Mouse (Mus musculus): ENCODE data around the gene Zswim8.

Gene Zswim8

DNA sequence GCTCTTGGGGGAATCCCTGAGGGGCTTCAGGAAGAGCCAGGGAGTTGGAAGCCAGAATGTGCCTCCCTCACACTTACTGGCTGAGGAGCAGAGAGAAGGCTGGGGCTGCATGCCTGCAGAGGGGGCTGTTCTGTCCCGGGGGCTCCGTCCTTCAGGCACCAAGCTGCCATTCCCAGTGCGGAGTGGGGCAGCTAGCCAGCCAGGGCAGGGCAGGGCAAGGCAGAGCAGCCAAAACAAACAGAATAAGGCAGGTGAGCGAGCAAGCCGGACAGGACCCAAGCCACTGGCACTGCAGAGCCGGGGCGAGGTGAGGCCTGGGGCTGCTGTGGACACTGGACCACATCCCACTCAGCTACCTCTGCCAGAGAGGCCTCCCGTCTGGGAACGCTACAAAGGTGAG is 33.9 kb downstream of the Zswim8 start:
- Histone ChIP-seq H3K4me3 (replicated peaks; ENCODE audit: low read length) (no peak overlapping the region), H3K36me3 (ENCODE audit: insufficient read depth, low read length) (peaks cover 84% of the 10 kb centered on the region), H3K4me1 (replicated peaks; ENCODE audit: low read depth, low read length) (peaks cover 27% of the 10 kb centered on the region), H3K9me3 (ENCODE audit: low read length) (no peaks in the 10 kb centered on the region), H3K27me3 (ENCODE audit: insufficient read depth, low read length) (no peaks in the 10 kb centered on the region)
- TF ChIP-seq POU5F1 (IDR thresholded peaks at IDR 0.05; ENCODE audit: borderline replicate concordance, low read length): no peak
- TF ChIP-seq CTCF (conservative IDR thresholded peaks at IDR 0.05; ENCODE audit: low read length): no peak
- no peak for TF ChIP-seq NANOG (IDR thresholded peaks at IDR 0.05; ENCODE audit: borderline replicate concordance, low read length)

DNA sequence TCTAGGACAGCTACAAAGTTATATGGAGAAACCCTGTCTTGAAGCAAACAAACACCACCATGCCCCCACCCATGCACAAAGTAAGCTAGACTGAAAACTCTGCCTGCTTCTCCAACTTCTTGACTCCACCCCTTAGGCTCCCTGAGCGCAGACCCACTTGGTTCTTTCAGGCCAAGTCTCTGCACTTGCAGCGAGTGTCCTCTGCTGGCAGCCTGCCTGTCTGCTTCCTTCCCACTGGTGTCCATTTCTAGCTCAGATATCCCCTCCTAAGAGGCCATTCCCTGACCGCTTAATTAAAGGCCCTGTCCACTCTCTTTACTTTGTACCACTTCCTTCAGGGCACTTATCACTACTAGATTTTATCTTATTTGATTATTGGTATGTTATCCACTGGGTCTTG is 36.3 kb downstream of the Zswim8 start:
- Histone ChIP-seq H3K4me3 (replicated peaks; ENCODE audit: low read length) (no peak overlapping the region), H3K4me1 (replicated peaks; ENCODE audit: low read depth, low read length) (peaks cover 18% of the 10 kb centered on the region), H3K27me3 (ENCODE audit: insufficient read depth, low read length) (no peaks in the 10 kb centered on the region), H3K9me3 (ENCODE audit: low read length) (no peaks in the 10 kb centered on the region), H3K36me3 (ENCODE audit: insufficient read depth, low read length) (peaks cover 78% of the 10 kb centered on the region)
- TF ChIP-seq NANOG (IDR thresholded peaks at IDR 0.05; ENCODE audit: borderline replicate concordance, low read length) (no peak), CTCF (conservative IDR thresholded peaks at IDR 0.05; ENCODE audit: low read length) (no peak), POU5F1 (IDR thresholded peaks at IDR 0.05; ENCODE audit: borderline replicate concordance, low read length) (no peak)

DNA sequence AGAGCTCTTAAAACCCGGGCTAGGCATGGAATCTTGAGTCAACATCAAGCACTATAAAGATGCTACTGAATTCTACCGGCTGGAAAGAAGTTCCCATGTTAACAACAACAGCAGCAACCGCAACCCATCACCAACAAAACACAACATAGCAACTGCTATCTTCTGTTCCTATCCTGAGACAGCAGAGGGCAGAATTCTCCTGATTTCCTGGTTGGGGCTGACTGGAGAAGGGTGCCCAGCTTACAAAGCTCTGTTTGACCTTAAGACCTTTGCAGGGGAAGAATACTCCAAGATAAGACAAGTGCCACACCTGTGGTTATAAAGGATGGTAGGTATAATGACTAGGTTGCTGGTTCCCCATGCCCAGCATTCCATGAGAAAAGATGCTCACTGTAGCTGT is 39.6 kb downstream of the Zswim8 start:
- Histone ChIP-seq H3K9me3 (ENCODE audit: low read length) (no peaks in the 10 kb centered on the region), H3K4me3 (replicated peaks; ENCODE audit: low read length) (no peak overlapping the region), H3K4me1 (replicated peaks; ENCODE audit: low read depth, low read length) (peaks cover 8% of the 10 kb centered on the region), H3K27me3 (ENCODE audit: insufficient read depth, low read length) (no peaks in the 10 kb centered on the region), H3K36me3 (ENCODE audit: insufficient read depth, low read length) (peaks cover 55% of the 10 kb centered on the region)
- TF ChIP-seq CTCF (conservative IDR thresholded peaks at IDR 0.05; ENCODE audit: low read length) (peak; percentile 20; the same call in 1 of the 2 replicates), POU5F1 (IDR thresholded peaks at IDR 0.05; ENCODE audit: borderline replicate concordance, low read length) (no peak), NANOG (IDR thresholded peaks at IDR 0.05; ENCODE audit: borderline replicate concordance, low read length) (no peak)

- no peak overlapping the region for H3K4me3 ChIP-seq (replicated peaks; ENCODE audit: low read length)
- peaks cover 7% of the 10 kb centered on the region for H3K4me1 ChIP-seq (replicated peaks; ENCODE audit: low read depth, low read length)
- no peak for TF ChIP-seq POU5F1 (IDR thresholded peaks at IDR 0.05; ENCODE audit: borderline replicate concordance, low read length)
- no peak for TF ChIP-seq CTCF (conservative IDR thresholded peaks at IDR 0.05; ENCODE audit: low read length)
- H3K27me3 ChIP-seq (ENCODE audit: insufficient read depth, low read length): no peaks in the 10 kb centered on the region
- no peaks in the 10 kb centered on the region for H3K9me3 ChIP-seq (ENCODE audit: low read length)
- peaks cover 49% of the 10 kb centered on the region for H3K36me3 ChIP-seq (ENCODE audit: insufficient read depth, low read length)
Observed at GRCm38 (mm10) chr14:20748388-20748787, 41.0 kb downstream of the Zswim8 start.

DNA sequence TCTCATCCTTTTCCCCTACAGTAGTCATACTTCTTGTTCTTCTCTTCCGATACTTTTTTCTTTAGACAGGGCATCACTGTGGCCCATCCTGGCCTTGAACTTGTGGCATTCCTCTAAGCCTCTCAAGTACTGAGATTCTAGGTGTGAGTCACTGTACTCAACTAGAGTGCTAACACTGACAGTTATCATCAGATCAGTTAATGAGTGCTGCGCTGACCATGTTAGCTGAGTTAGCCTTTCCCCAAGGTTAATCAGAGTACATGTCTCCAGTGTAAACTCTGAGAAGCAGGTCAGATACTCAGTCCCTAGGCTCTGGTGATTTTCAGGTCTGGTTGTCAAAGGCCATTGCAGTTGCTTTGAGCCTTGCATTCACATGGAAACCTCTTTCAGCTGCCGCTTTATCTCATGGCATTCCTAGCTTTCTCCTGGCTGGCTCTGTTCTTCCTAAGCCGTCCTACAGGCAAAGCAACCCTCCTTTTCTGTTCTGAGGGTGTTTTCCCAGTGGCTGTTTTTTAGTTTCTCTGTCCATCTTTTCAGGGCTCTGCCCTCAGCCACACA is 42.2 kb downstream of the Zswim8 start:
- peaks cover 7% of the 10 kb centered on the region for H3K4me1 ChIP-seq (replicated peaks; ENCODE audit: low read depth, low read length)
- H3K27me3 ChIP-seq (ENCODE audit: insufficient read depth, low read length): no peaks in the 10 kb centered on the region
- TF ChIP-seq POU5F1 (IDR thresholded peaks at IDR 0.05; ENCODE audit: borderline replicate concordance, low read length): no peak
- TF ChIP-seq CTCF (conservative IDR thresholded peaks at IDR 0.05; ENCODE audit: low read length): no peak
- TF ChIP-seq NANOG (IDR thresholded peaks at IDR 0.05; ENCODE audit: borderline replicate concordance, low read length): no peak
- H3K36me3 ChIP-seq (ENCODE audit: insufficient read depth, low read length): peaks cover 42% of the 10 kb centered on the region
- H3K9me3 ChIP-seq (ENCODE audit: low read length): no peaks in the 10 kb centered on the region
- no peak overlapping the region for H3K4me3 ChIP-seq (replicated peaks; ENCODE audit: low read length)

DNA sequence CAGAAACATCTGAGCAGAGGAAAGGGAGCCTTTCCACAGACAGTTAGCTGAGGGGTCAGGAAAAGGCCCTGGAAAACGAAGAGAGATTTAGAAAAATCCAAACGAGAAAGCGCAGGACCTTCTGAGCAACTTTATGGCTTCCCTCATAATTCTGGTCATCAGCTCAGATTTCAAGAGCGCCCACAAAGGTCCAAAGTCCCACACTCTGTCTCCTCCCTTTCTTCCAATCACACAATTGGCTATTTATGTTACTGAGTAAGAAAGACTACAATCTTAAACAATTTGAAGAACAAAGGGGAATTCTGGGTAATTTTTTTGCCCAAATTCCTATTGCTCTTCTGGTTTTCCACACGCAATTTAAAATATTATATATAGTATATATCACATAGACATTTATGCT is 43.2 kb downstream of the Zswim8 start:
- TF ChIP-seq CTCF (conservative IDR thresholded peaks at IDR 0.05; ENCODE audit: low read length) (no peak), POU5F1 (IDR thresholded peaks at IDR 0.05; ENCODE audit: borderline replicate concordance, low read length) (no peak), NANOG (IDR thresholded peaks at IDR 0.05; ENCODE audit: borderline replicate concordance, low read length) (no peak)
- peaks cover 7% of the 10 kb centered on the region for H3K4me1 ChIP-seq (replicated peaks; ENCODE audit: low read depth, low read length)
- peaks cover 42% of the 10 kb centered on the region for H3K36me3 ChIP-seq (ENCODE audit: insufficient read depth, low read length)
- no peaks in the 10 kb centered on the region for H3K9me3 ChIP-seq (ENCODE audit: low read length)
- H3K4me3 ChIP-seq (replicated peaks; ENCODE audit: low read length): no peak overlapping the region
- H3K27me3 ChIP-seq (ENCODE audit: insufficient read depth, low read length): no peaks in the 10 kb centered on the region

DNA sequence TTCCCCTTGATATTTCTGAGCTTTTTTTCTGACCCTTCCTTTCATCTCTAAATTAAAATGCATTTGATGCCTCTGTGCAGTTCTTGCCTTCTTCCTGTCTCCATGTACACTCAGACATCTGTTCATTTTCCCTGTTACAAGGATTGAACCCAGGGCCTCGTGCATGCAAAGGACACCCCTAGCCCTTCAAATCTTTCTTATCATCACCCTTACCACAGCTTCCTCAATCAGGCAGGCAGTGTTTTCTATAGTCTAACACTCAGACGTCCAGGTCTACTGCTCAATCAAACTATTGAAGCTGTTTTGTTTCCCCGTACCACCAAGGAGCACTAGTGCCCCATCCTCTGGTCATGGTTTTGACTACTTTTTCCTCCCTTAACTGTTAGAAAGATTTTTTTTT is 46.4 kb downstream of the Zswim8 start:
- Histone ChIP-seq H3K27me3 (ENCODE audit: insufficient read depth, low read length) (no peaks in the 10 kb centered on the region), H3K4me3 (replicated peaks; ENCODE audit: low read length) (no peak overlapping the region), H3K4me1 (replicated peaks; ENCODE audit: low read depth, low read length) (peaks cover 12% of the 10 kb centered on the region), H3K36me3 (ENCODE audit: insufficient read depth, low read length) (peaks cover 60% of the 10 kb centered on the region), H3K9me3 (ENCODE audit: low read length) (no peaks in the 10 kb centered on the region)
- TF ChIP-seq POU5F1 (IDR thresholded peaks at IDR 0.05; ENCODE audit: borderline replicate concordance, low read length) (no peak), CTCF (conservative IDR thresholded peaks at IDR 0.05; ENCODE audit: low read length) (no peak), NANOG (IDR thresholded peaks at IDR 0.05; ENCODE audit: borderline replicate concordance, low read length) (no peak)

- TF ChIP-seq CTCF (conservative IDR thresholded peaks at IDR 0.05; ENCODE audit: low read length) (no peak), NANOG (IDR thresholded peaks at IDR 0.05; ENCODE audit: borderline replicate concordance, low read length) (no peak), POU5F1 (IDR thresholded peaks at IDR 0.05; ENCODE audit: borderline replicate concordance, low read length) (no peak)
- Histone ChIP-seq H3K27me3 (ENCODE audit: insufficient read depth, low read length) (no peaks in the 10 kb centered on the region), H3K36me3 (ENCODE audit: insufficient read depth, low read length) (peaks cover 85% of the 10 kb centered on the region), H3K9me3 (ENCODE audit: low read length) (no peaks in the 10 kb centered on the region), H3K4me1 (replicated peaks; ENCODE audit: low read depth, low read length) (peaks cover 25% of the 10 kb centered on the region), H3K4me3 (replicated peaks; ENCODE audit: low read length) (peak overlapping the region; percentile 50)
Observed at GRCm38 (mm10) chr14:20757370-20757907, 50.1 kb downstream of the Zswim8 start.

Measured in E14TG2a.4 (cell line).